Mouse (Mus musculus) CH12.LX (cell line): ENCODE data around the gene Usp39. TPM values are rescaled to one million over a fixed set of nuclear protein-coding genes. Genes with fewer than 3 reads are reported as not detected.

Experiments used
- DNase-seq: peaks from one replicate; pipeline ENCODE4 v3.0.0-alpha.2; 2013; ENCODE audit errors: extremely low read depth
- H3K27ac ChIP-seq: 2 replicates; pipeline ENCODE4 v1.5.1; 2012; ENCODE audit warnings: low read depth, mild to moderate bottlenecking, control low read depth, moderate library complexity; ENCODE audit not compliant: insufficient read depth
- H3K27me3 ChIP-seq: replicated peaks from 2 replicates; pipeline ENCODE3; 2012; ENCODE audit warnings: inconsistent platforms
- H3K36me3 ChIP-seq, 2 experiments: replicated peaks in 1 of 2; 2 replicates each; pipeline versions ENCODE3 to v1.6.1; 2012; ENCODE audit warnings: inconsistent platforms in 1 of 2, low read length in 1 of 2, mild to moderate bottlenecking in 1 of 2, mixed read lengths in 1 of 2, moderate library complexity in 1 of 2; ENCODE audit not compliant: control insufficient read depth in 1 of 2, insufficient read depth in 1 of 2
- H3K4me1 ChIP-seq, 2 experiments: 2 replicates each; pipeline ENCODE4 v1.6.1; 2012; ENCODE audit warnings: inconsistent platforms in 1 of 2, moderate library complexity in 1 of 2; ENCODE audit not compliant: insufficient read depth in 2 of 2, control insufficient read depth in 1 of 2
- H3K4me2 ChIP-seq: 2 replicates; pipeline ENCODE4 v1.6.1; 2012; ENCODE audit warnings: low read depth, mild to moderate bottlenecking, control low read depth; ENCODE audit not compliant: poor library complexity, insufficient read depth, severe bottlenecking
- H3K4me3 ChIP-seq, 3 experiments: fragments of 150-350 bp in 1 of 3; sonication (generic) in 1 of 3; replicated peaks in 1 of 3; 2 replicates each; pipeline versions ENCODE3 to v1.5.1; 2011 to 2012; ENCODE audit warnings: low read depth in 2 of 3, low read length in 2 of 3, mild to moderate bottlenecking in 2 of 3, moderate library complexity in 2 of 3, control low read depth in 1 of 3, improper control_type of control experiment in 1 of 3, inconsistent platforms in 1 of 3, mixed read lengths in 1 of 3; ENCODE audit not compliant: poor library complexity in 1 of 3
- H3K79me2 ChIP-seq: replicated peaks from 2 replicates; pipeline ENCODE4 v1.6.1; 2012; ENCODE audit warnings: mild to moderate bottlenecking, moderate library complexity; ENCODE audit not compliant: control insufficient read depth, poor library complexity, insufficient read depth, severe bottlenecking; ENCODE audit errors: extremely low read depth
- H3K9ac ChIP-seq: 2 replicates; pipeline ENCODE4 v1.6.1; 2012; ENCODE audit warnings: low read depth, mild to moderate bottlenecking, control low read depth, moderate library complexity; ENCODE audit not compliant: insufficient read depth
- H3K9me3 ChIP-seq: replicated peaks from 2 replicates; pipeline ENCODE3; 2012; ENCODE audit warnings: low read length, inconsistent platforms, mixed read lengths
- CTCF ChIP-seq, 2 experiments: IDR thresholded peaks in 1 of 2; conservative IDR thresholded peaks in 1 of 2; 2 replicates each; pipeline ENCODE4 v1.5.1; 2011 to 2012; ENCODE audit warnings: low read depth in 2 of 2, low read length in 2 of 2, improper control_type of control experiment in 1 of 2, inconsistent platforms in 1 of 2, mild to moderate bottlenecking in 1 of 2, moderate library complexity in 1 of 2
- ETS1 ChIP-seq: conservative IDR thresholded peaks from 2 replicates; pipeline ENCODE4 v1.6.1; 2012; ENCODE audit warnings: low read depth, mild to moderate bottlenecking, inconsistent platforms, low read length, improper control_type of control experiment, moderate library complexity
- GABPA ChIP-seq: IDR thresholded peaks from 2 replicates; pipeline ENCODE4 v1.6.1; 2012; ENCODE audit warnings: low read depth, low read length, improper control_type of control experiment, inconsistent platforms; ENCODE audit not compliant: insufficient replicate concordance
- JUND ChIP-seq: conservative IDR thresholded peaks from 2 replicates; pipeline ENCODE4 v1.6.1; 2011; ENCODE audit warnings: low read depth, low read length, improper control_type of control experiment
- KAT2A ChIP-seq: IDR thresholded peaks from 2 replicates; pipeline ENCODE4 v1.6.1; 2012; ENCODE audit warnings: low read length, improper control_type of control experiment, inconsistent platforms; ENCODE audit not compliant: insufficient replicate concordance
- MAFK ChIP-seq: IDR thresholded peaks from 2 replicates; pipeline ENCODE4 v1.6.1; 2011; ENCODE audit warnings: low read length, improper control_type of control experiment; ENCODE audit not compliant: insufficient replicate concordance
- MAX ChIP-seq: IDR thresholded peaks from 2 replicates; pipeline ENCODE4 v1.6.1; 2011; ENCODE audit warnings: low read length, improper control_type of control experiment
- MAZ ChIP-seq: IDR thresholded peaks from 2 replicates; pipeline ENCODE4 v1.6.1; 2012; ENCODE audit warnings: low read depth, mild to moderate bottlenecking, inconsistent platforms, low read length, improper control_type of control experiment, moderate library complexity
- NELFE ChIP-seq: IDR thresholded peaks from 2 replicates; pipeline ENCODE4 v1.6.1; 2011; ENCODE audit warnings: low read depth, low read length, improper control_type of control experiment
- NRF1 ChIP-seq: IDR thresholded peaks from 2 replicates; pipeline ENCODE4 v1.6.1; 2014; ENCODE audit warnings: low read depth, mild to moderate bottlenecking, inconsistent platforms, low read length, improper control_type of control experiment, moderate library complexity
- POLR2A ChIP-seq: IDR thresholded peaks from 2 replicates; pipeline ENCODE4 v1.6.1; 2011; ENCODE audit warnings: low read depth, mild to moderate bottlenecking, improper control_type of control experiment, low read length
- POLR2AphosphoS2 ChIP-seq: IDR thresholded peaks from 2 replicates; pipeline ENCODE4 v1.6.1; 2011; ENCODE audit warnings: low read depth, low read length, improper control_type of control experiment
- RAD21 ChIP-seq: IDR thresholded peaks from 2 replicates; pipeline ENCODE4 v1.6.1; 2011; ENCODE audit warnings: low read depth, mild to moderate bottlenecking, low read length, improper control_type of control experiment, moderate library complexity
- RCOR1 ChIP-seq: conservative IDR thresholded peaks from 2 replicates; pipeline ENCODE4 v1.6.1; 2012; ENCODE audit warnings: low read depth, mild to moderate bottlenecking, inconsistent platforms, low read length, improper control_type of control experiment
- SIN3A ChIP-seq: IDR thresholded peaks from 2 replicates; pipeline ENCODE4 v1.6.1; 2012; ENCODE audit warnings: low read length, improper control_type of control experiment, inconsistent platforms
- SMC3 ChIP-seq: IDR thresholded peaks from 2 replicates; pipeline ENCODE4 v1.6.1; 2011; ENCODE audit warnings: low read depth, low read length, improper control_type of control experiment
- TBP ChIP-seq: conservative IDR thresholded peaks from 2 replicates; pipeline ENCODE4 v1.6.1; 2011; ENCODE audit warnings: low read depth, low read length, improper control_type of control experiment
- TCF12 ChIP-seq: IDR thresholded peaks from 2 replicates; pipeline ENCODE4 v1.6.1; 2014; ENCODE audit warnings: low read depth, mild to moderate bottlenecking, inconsistent platforms, low read length, improper control_type of control experiment
- USF1 ChIP-seq: IDR thresholded peaks from 2 replicates; pipeline ENCODE4 v1.6.1; 2014; ENCODE audit warnings: low read depth, mild to moderate bottlenecking, inconsistent platforms, low read length, improper control_type of control experiment
- USF2 ChIP-seq: conservative IDR thresholded peaks from 2 replicates; pipeline ENCODE4 v1.6.1; 2011; ENCODE audit warnings: low read depth, low read length, improper control_type of control experiment
- ZC3H11A ChIP-seq: IDR thresholded peaks from 2 replicates; pipeline ENCODE4 v1.6.1; 2012; ENCODE audit warnings: low read depth, mild to moderate bottlenecking, inconsistent platforms, low read length, improper control_type of control experiment
- ZNF384 ChIP-seq: IDR thresholded peaks from 2 replicates; pipeline ENCODE4 v1.6.1; 2012; ENCODE audit warnings: low read depth, low read length, improper control_type of control experiment, inconsistent platforms
- dilution Hi-C: fragments of 300-500 bp; cut with MboI; formaldehyde crosslinking; loops from 2 replicates; pipeline ENCODE4 v1.14.3; 2020; ENCODE audit warnings: low sequenced_read_pairs; ENCODE audit not compliant: extremely low pct_unique_long_range_greater_than_20kb, extremely low pct_ligation_motif_present
- in situ Hi-C: fragments of 300-500 bp; cut with MboI; formaldehyde crosslinking; loops from 3 replicates; pipeline ENCODE4 v1.14.3; 2019; ENCODE audit warnings: low sequenced_read_pairs, low pct_ligation_motif_present, low pct_unique_long_range_greater_than_20kb, mixed read lengths
- polyA plus RNA-seq: library from polyadenylated mRNA; unstranded; fragments of >175 nt; gene quantifications from 2 replicates; pipeline ENCODE4 v1.2.1, GENCODE M21; 2012; ENCODE audit warnings: low read depth; ENCODE audit not compliant: insufficient read length
- total RNA-seq, 2 experiments: library from RNA; depleted of rRNA; stranded (reverse); fragments of 300-350 nt in 1 of 2; fragments of >200 nt in 1 of 2; gene quantifications; 2 replicates each; pipeline ENCODE4 v1.2.3; 2012 to 2014

The Usp39 gene
- total and polyA plus RNA-seq, 3 experiments: 74.5 to 138 (median 88.2) TPM

GRCm38 (mm10) chr6:72326274-72326673 is 18.7 kb downstream of the Usp39 start:
- no peaks in the 10 kb centered on the region; the same call in 1 of the 2 replicates for H3K79me2 ChIP-seq
- H3K4me1 ChIP-seq: no peaks in the 10 kb centered on the region
- no peak overlapping the region for H3K4me2 ChIP-seq
- TF ChIP-seq ZC3H11A (no peak), RAD21 (peak; percentile 31), TCF12 (no peak), SMC3 (peak; percentile 25), CTCF (conservative IDR thresholded peaks at IDR 0.05 in 1 of 2, IDR thresholded peaks at IDR 0.05 in 1 of 2; ENCODE audit: low read depth in 2 of 2, low read length in 2 of 2) (peak in 1 of 2 experiments; percentile 57; a peak in 2 of 4 replicates)
- no peaks in the 10 kb centered on the region for H3K27me3 ChIP-seq
- DNase-seq: no peak
- no peak overlapping the region for H3K9ac ChIP-seq
- H3K36me3 ChIP-seq: peaks cover 75 to 90% of the 10 kb centered on the region in 2 experiments
- H3K9me3 ChIP-seq: no peaks in the 10 kb centered on the region
- H3K4me3 ChIP-seq: no peak overlapping the region
- in situ Hi-C loops (no loop called here), dilution Hi-C loops (no loop called here)
- no peak overlapping the region for H3K27ac ChIP-seq

DNA sequence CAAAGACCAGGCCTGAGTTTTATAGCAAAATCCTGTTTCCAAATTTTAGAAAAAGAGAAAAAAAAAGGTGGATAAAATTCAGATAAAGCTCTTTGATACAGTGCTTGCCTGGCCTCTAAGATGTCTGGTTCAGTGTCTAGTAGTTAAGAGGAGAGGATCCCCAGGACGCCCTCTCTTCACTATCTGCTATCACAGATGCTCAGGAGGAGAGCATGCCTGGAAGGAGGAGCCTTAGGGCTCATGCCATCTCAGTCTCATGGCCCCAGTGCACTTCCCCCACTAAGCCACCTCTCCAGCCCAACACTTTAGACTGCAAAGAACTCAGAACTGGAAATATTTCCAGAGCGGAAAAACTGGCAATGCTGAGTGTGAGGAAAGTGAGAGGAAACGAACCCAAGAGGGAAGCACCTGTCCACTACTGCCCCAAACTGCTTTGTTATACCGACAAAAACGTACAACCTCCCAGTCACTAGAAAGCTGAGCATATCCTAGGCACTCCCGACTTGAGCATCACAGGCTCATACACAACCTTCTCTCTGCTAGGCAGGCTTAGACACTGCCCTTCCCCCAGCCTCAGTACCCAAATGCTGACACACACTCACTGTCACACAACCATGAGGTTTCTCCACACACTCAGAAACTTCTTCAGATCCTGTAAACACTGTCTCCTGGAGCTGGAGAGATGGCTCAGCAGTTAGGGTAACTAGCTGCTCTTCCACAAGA is 21.0 kb downstream of the Usp39 start:
- in situ Hi-C loops: no loop called here
- H3K36me3 ChIP-seq: peaks cover 79 to 92% of the 10 kb centered on the region in 2 experiments
- H3K4me1 ChIP-seq: no peaks in the 10 kb centered on the region
- H3K27ac ChIP-seq: no peak overlapping the region
- H3K27me3 ChIP-seq: no peaks in the 10 kb centered on the region
- no peak for DNase-seq
- H3K4me3 ChIP-seq: no peak overlapping the region
- no peaks in the 10 kb centered on the region for H3K79me2 ChIP-seq
- H3K4me2 ChIP-seq: no peak overlapping the region
- H3K9me3 ChIP-seq: no peaks in the 10 kb centered on the region
- no peak overlapping the region for H3K9ac ChIP-seq
- TF ChIP-seq NELFE: no peak
- TF ChIP-seq POLR2AphosphoS2: no peak
- TF ChIP-seq RAD21: no peak
- no peak for TF ChIP-seq MAFK
- no peak for TF ChIP-seq SIN3A
- TF ChIP-seq MAX: no peak
- no peak for TF ChIP-seq JUND
- no peak for TF ChIP-seq TBP
- TF ChIP-seq USF2: no peak
- no peak for TF ChIP-seq NRF1
- no peak for TF ChIP-seq ETS1
- TF ChIP-seq KAT2A: no peak
- no peak for TF ChIP-seq POLR2A
- no peak for TF ChIP-seq RCOR1
- no peak for TF ChIP-seq MAZ
- TF ChIP-seq USF1: no peak
- TF ChIP-seq ZNF384: no peak
- TF ChIP-seq TCF12: no peak
- no peak for TF ChIP-seq GABPA
- dilution Hi-C loops: no loop called here
